Mouse (Mus musculus): ENCODE results near the gene Car9. TPM values are rescaled to one million over a fixed set of nuclear protein-coding genes. Genes with fewer than 3 reads are reported as not detected.

The Car9 gene
- polyA plus RNA-seq, 1 experiment from 2014 or later: 1.3 TPM

GRCm38 (mm10) chr4:43561997-43562768, 55.4 kb downstream of the Car9 start, which contains the start of the genes Creb3 and Tln1:
Creb3 (plus strand) TSS chr4:43562332.
Tln1 (minus strand) TSS chr4:43562691.
- H3K4me1 ChIP-seq: peaks cover 51% of the 10 kb centered on the region
- peak within 1 kb of the TSS; percentile 93 for H3K27ac ChIP-seq
- peak; percentile 94 for DNase-seq (ENCODE audit: low spot score)
- H3K4me3 ChIP-seq: peak within 1 kb of the TSS; percentile 70
- WGBS: under 1% methylated on average over 62 of the region's 62 CpGs
- H3K36me3 ChIP-seq: peaks cover 44% of the 10 kb centered on the region
- H3K27me3 ChIP-seq (ENCODE audit: low read depth, poor library complexity, severe bottlenecking): no peaks in the 10 kb centered on the region
- no peaks in the 10 kb centered on the region for H3K9me3 ChIP-seq (replicated peaks)

GRCm38 (mm10) chr4:43562769-43563600, 56.2 kb downstream of the Car9 start:
- no peak for DNase-seq (ENCODE audit: low spot score)
- WGBS: 7% methylated on average over 22 of the region's 22 CpGs
- Histone ChIP-seq H3K4me1 (peaks cover 43% of the 10 kb centered on the region), H3K9me3 (replicated peaks) (no peaks in the 10 kb centered on the region), H3K36me3 (peaks cover 44% of the 10 kb centered on the region), H3K4me3 (peak overlapping the region; percentile 70), H3K27ac (peak overlapping the region; percentile 93), H3K27me3 (ENCODE audit: low read depth, poor library complexity, severe bottlenecking) (no peaks in the 10 kb centered on the region)

Other genes with a start within 250 kb of the Car9 start
- 0.14 and 0.45 TPM in 2 replicates for gene Atp8b5, start 239.8 kb upstream of the Car9 start, polyA plus RNA-seq (2016; fragmentation: Nextera tagmentation; extraction: Ambion mirVana)
- 3.4 and 5.8 TPM in 2 replicates for gene Rusc2, start 125.0 kb upstream of the Car9 start, polyA plus RNA-seq (2016; fragmentation: Nextera tagmentation; extraction: Ambion mirVana)
- 0.18 TPM in 1 of 2 replicates, not detected in the other for gene Fam166b, start 77.8 kb upstream of the Car9 start, polyA plus RNA-seq (2016; fragmentation: Nextera tagmentation; extraction: Ambion mirVana)
- 7.5 and 9.7 TPM in 2 replicates for gene Tesk1, start 65.0 kb upstream of the Car9 start, polyA plus RNA-seq (2016; fragmentation: Nextera tagmentation; extraction: Ambion mirVana)
- 2.0 and 2.3 TPM in 2 replicates for gene Cd72, start 52.3 kb upstream of the Car9 start, polyA plus RNA-seq (2016; fragmentation: Nextera tagmentation; extraction: Ambion mirVana)
- not detected in 2 replicates for gene Sit1, start 23.2 kb upstream of the Car9 start, polyA plus RNA-seq (2016; fragmentation: Nextera tagmentation; extraction: Ambion mirVana)
- 44.3 and 50.8 TPM in 2 replicates for gene Ccdc107, start 14.1 kb upstream of the Car9 start, polyA plus RNA-seq (2016; fragmentation: Nextera tagmentation; extraction: Ambion mirVana)
- gene Arhgef39, start 7.3 kb upstream of the Car9 start, polyA plus RNA-seq (2016; fragmentation: Nextera tagmentation; extraction: Ambion mirVana): 45.1 and 49.8 TPM in 2 replicates
- 45.4 and 60.0 TPM in 2 replicates for gene Tpm2, start 16.8 kb downstream of the Car9 start, polyA plus RNA-seq (2016; fragmentation: Nextera tagmentation; extraction: Ambion mirVana)
- gene Creb3, start 55.4 kb downstream of the Car9 start, polyA plus RNA-seq (2016; fragmentation: Nextera tagmentation; extraction: Ambion mirVana): 27.3 and 40.5 TPM in 2 replicates
- gene Tln1, start 55.7 kb downstream of the Car9 start, polyA plus RNA-seq (2016; fragmentation: Nextera tagmentation; extraction: Ambion mirVana): 46.8 and 51.1 TPM in 2 replicates
- 22.7 and 30.0 TPM in 2 replicates for gene Rgp1, start 71.7 kb downstream of the Car9 start, polyA plus RNA-seq (2016; fragmentation: Nextera tagmentation; extraction: Ambion mirVana)
- gene Gba2, start 71.9 kb downstream of the Car9 start, polyA plus RNA-seq (2016; fragmentation: Nextera tagmentation; extraction: Ambion mirVana): 24.3 and 29.2 TPM in 2 replicates
- 0.44 TPM in 1 of 2 replicates, not detected in the other for gene Msmp, start 77.5 kb downstream of the Car9 start, polyA plus RNA-seq (2016; fragmentation: Nextera tagmentation; extraction: Ambion mirVana)
- 2.8 and 4.8 TPM in 2 replicates for gene Npr2, start 125.0 kb downstream of the Car9 start, polyA plus RNA-seq (2016; fragmentation: Nextera tagmentation; extraction: Ambion mirVana)
- 1.0 and 1.2 TPM in 2 replicates for gene Spag8, start 146.6 kb downstream of the Car9 start, polyA plus RNA-seq (2016; fragmentation: Nextera tagmentation; extraction: Ambion mirVana)
- 61.9 and 66.4 TPM in 2 replicates for gene Hint2, start 149.5 kb downstream of the Car9 start, polyA plus RNA-seq (2016; fragmentation: Nextera tagmentation; extraction: Ambion mirVana)
- gene Tmem8b, start 162.0 kb downstream of the Car9 start, polyA plus RNA-seq (2016; fragmentation: Nextera tagmentation; extraction: Ambion mirVana): 2.2 and 3.4 TPM in 2 replicates
- 1.6 and 1.7 TPM in 2 replicates for gene Fam221b, start 162.2 kb downstream of the Car9 start, polyA plus RNA-seq (2016; fragmentation: Nextera tagmentation; extraction: Ambion mirVana)
- gene Olfr70, start 193.8 kb downstream of the Car9 start, polyA plus RNA-seq (2016; fragmentation: Nextera tagmentation; extraction: Ambion mirVana): not detected in 2 replicates
- gene Olfr71, start 203.3 kb downstream of the Car9 start, polyA plus RNA-seq (2016; fragmentation: Nextera tagmentation; extraction: Ambion mirVana): not detected in 2 replicates
- gene Hrct1, start 220.2 kb downstream of the Car9 start, polyA plus RNA-seq (2016; fragmentation: Nextera tagmentation; extraction: Ambion mirVana): 0.35 and 0.40 TPM in 2 replicates
- gene Spaar, start 223.1 kb downstream of the Car9 start, polyA plus RNA-seq (2016; fragmentation: Nextera tagmentation; extraction: Ambion mirVana): 0.05 and 0.10 TPM in 2 replicates

All from limb, embryonic 10.5 days (tissue).